Mouse (Mus musculus): ENCODE data around the gene 9130213A22Rik.

GRCm38 (mm10) chr11:69105227-69105626, 17.2 kb downstream of the 9130213A22Rik start:
- no peak for TF ChIP-seq GATA1 (IDR thresholded peaks at IDR 0.05; ENCODE audit: low read length)
- no peak for TF ChIP-seq TAL1 (IDR thresholded peaks at IDR 0.05; ENCODE audit: low read length)
